10 mouse cellular contexts compared by ENCODE assay signal in the genomic region with DNA sequence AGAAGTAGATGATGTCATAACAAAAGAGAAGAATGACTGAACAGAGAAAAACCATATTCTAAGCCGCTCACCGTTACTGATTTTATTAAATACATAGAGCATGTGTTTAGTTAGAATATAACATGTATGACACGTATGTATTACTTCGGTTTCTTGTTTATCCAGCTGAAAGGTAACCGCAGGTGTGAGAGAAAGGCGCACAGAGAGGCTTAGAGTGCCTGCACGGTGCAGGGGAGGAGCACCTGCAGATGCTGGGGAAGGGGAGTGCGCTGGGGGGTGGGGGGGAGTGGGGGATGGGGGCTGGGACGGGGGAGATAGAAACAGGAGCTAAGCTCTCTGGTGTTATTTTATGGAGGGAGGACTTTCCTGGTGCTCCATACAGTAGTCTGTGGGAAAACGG.
DNase-seq lines count a peak whose midpoint lies in the region; ATAC-seq lines count a peak whose summit lies in the region.
"Had no signal": no experiment of that assay in that cellular context is flagged by ENCODE, and none has a peak within 500 bp of the region (broad histone marks: within the 10 kb centered on the region; RNA-seq: fewer than 3 reads in every experiment).

No protein-coding gene starts in this region.

- H3K27ac ChIP-seq in kidney, embryonic 16.5 days (ENCODE audit: low read length), result no peak overlapping the region
- no peak overlapping the region for H3K27ac ChIP-seq in forebrain, embryonic 13.5 days
- H3K27ac ChIP-seq in limb, embryonic 10.5 days, result no peak overlapping the region
- no peak overlapping the region for H3K27ac ChIP-seq in neural tube, embryonic 15.5 days (replicated peaks)

- no peaks in the 10 kb centered on the region for H3K36me3 ChIP-seq in kidney, embryonic 16.5 days (ENCODE audit: insufficient read depth, low read length)
- no peaks in the 10 kb centered on the region for H3K36me3 ChIP-seq in forebrain, embryonic 13.5 days (ENCODE audit: poor library complexity, severe bottlenecking)
- H3K36me3 ChIP-seq in limb, embryonic 10.5 days, result no peaks in the 10 kb centered on the region
- H3K36me3 ChIP-seq in neural tube, embryonic 15.5 days, result no peaks in the 10 kb centered on the region

- H3K4me2 ChIP-seq in kidney, embryonic 16.5 days (replicated peaks; ENCODE audit: low read depth, low read length), result peak overlapping the region; percentile 57
- peak overlapping the region; percentile 66 for H3K4me2 ChIP-seq in forebrain, embryonic 13.5 days
- peak overlapping the region; percentile 64 for H3K4me2 ChIP-seq in neural tube, embryonic 15.5 days

- WGBS in kidney, embryonic 16.5 days, result 22% methylated on average over 10 of the region's 10 CpGs
- WGBS in forebrain, embryonic 13.5 days, result 14% methylated on average over 10 of the region's 10 CpGs
- WGBS in limb, embryonic 10.5 days, result 18% methylated on average over 10 of the region's 10 CpGs
- 20% methylated on average over 10 of the region's 10 CpGs for WGBS in neural tube, embryonic 15.5 days

- H3K27me3 ChIP-seq in kidney, embryonic 16.5 days (ENCODE audit: insufficient read depth, low read length), result peaks cover 5% of the 10 kb centered on the region; the same call in 1 of the 2 replicates
- H3K27me3 ChIP-seq in forebrain, embryonic 13.5 days, result 0 out of 2 replicates have a peak, but pooled peaks cover 3% of the 10 kb centered on the region
- peaks cover 28% of the 10 kb centered on the region for H3K27me3 ChIP-seq in limb, embryonic 10.5 days (ENCODE audit: low read depth, poor library complexity, severe bottlenecking)
- H3K27me3 ChIP-seq in neural tube, embryonic 15.5 days (replicated peaks), result no peaks in the 10 kb centered on the region

- H3K9me3 ChIP-seq in kidney, embryonic 16.5 days (ENCODE audit: low read length), result no peaks in the 10 kb centered on the region
- no peaks in the 10 kb centered on the region for H3K9me3 ChIP-seq in forebrain, embryonic 13.5 days (replicated peaks)
- H3K9me3 ChIP-seq in limb, embryonic 10.5 days (replicated peaks), result no peaks in the 10 kb centered on the region
- no peaks in the 10 kb centered on the region for H3K9me3 ChIP-seq in neural tube, embryonic 15.5 days (replicated peaks)

- DNase-seq in kidney, postnatal 14 days, result no peak
- no peak for DNase-seq in limb, embryonic 10.5 days (ENCODE audit: low spot score)
- no peak for DNase-seq in layer of hippocampus, adult 8-10 months (ENCODE audit: low spot score in 2 of 2)
- no peak for DNase-seq in left cerebral cortex, adult 11 months (ENCODE audit: low spot score)
- DNase-seq in yolk sac, embryonic 10.5 days (ENCODE audit: low spot score), result no peak
- DNase-seq: cerebellum, adult 8-10 months; kidney, postnatal 10 days had no signal

- H3K4me3 ChIP-seq in kidney, embryonic 16.5 days (ENCODE audit: low read length), result no peak overlapping the region
- peak overlapping the region; percentile 36 for H3K4me3 ChIP-seq in forebrain, embryonic 13.5 days
- H3K4me3 ChIP-seq in limb, embryonic 10.5 days, result peak overlapping the region; percentile 32; the same call in 1 of the 2 replicates
- H3K4me3 ChIP-seq in neural tube, embryonic 15.5 days (replicated peaks), result peak overlapping the region; percentile 35

- H3K4me1 ChIP-seq in kidney, embryonic 16.5 days (ENCODE audit: insufficient read depth, low read length), result peaks cover 16% of the 10 kb centered on the region
- peaks cover 17% of the 10 kb centered on the region for H3K4me1 ChIP-seq in forebrain, embryonic 13.5 days
- peaks cover 16% of the 10 kb centered on the region for H3K4me1 ChIP-seq in limb, embryonic 10.5 days
- H3K4me1 ChIP-seq in neural tube, embryonic 15.5 days, result peaks cover 18% of the 10 kb centered on the region

- no peak overlapping the region for H3K9ac ChIP-seq in kidney, embryonic 16.5 days (replicated peaks; ENCODE audit: low read length)
- 0 out of 2 replicates have a peak overlapping the region, but pooled peaks have one; percentile 53 for H3K9ac ChIP-seq in forebrain, embryonic 13.5 days
- H3K9ac ChIP-seq in neural tube, embryonic 15.5 days (replicated peaks), result 0 out of 2 replicates have a peak overlapping the region, but pooled peaks have one; percentile 30

- peak; percentile 12; the same call in 1 of the 2 replicates for ATAC-seq in kidney, embryonic 16.5 days (ENCODE audit: low FRiP score, low TSS enrichment)
- peak; percentile 68 for ATAC-seq in forebrain, embryonic 13.5 days
- ATAC-seq in neural tube, embryonic 15.5 days (ENCODE audit: low FRiP score), result peak; percentile 64

Comparison
In these comparisons a context has a peak if more than half of its experiments do, and no peak if none do; other contexts are left out.
1. ATAC-seq: peak in every context shown above with its lines; median percentile 68 in forebrain, embryonic 13.5 days; 64 in neural tube, embryonic 15.5 days; 12 in kidney, embryonic 16.5 days.